In genomic region chr2:150650511-150651074, GRCm38 (mm10) we compare ENCODE assay signal across 10 mouse cellular contexts. TPM values are rescaled to one million over a fixed set of nuclear protein-coding genes. Genes with fewer than 3 reads are reported as not detected.
DNase-seq lines count a peak whose midpoint lies in the region; ATAC-seq and TF ChIP-seq lines count a peak whose summit lies in the region.
"Had no signal": no experiment of that assay in that cellular context is flagged by ENCODE, and none has a peak within 500 bp of the region (broad histone marks: within the 10 kb centered on the region; RNA-seq: fewer than 3 reads in every experiment).

No protein-coding gene starts in this region.

- peak; percentile 51; the same call in 1 of the 2 replicates for ATAC-seq in kidney, embryonic 15.5 days (replicated peaks; ENCODE audit: low FRiP score)
- ATAC-seq in embryonic facial prominence, embryonic 12.5 days (ENCODE audit: insufficient number of reproducible peaks, insufficient read depth, low FRiP score, low TSS enrichment): peak; percentile 74; the same call in 1 of the 2 replicates
- ATAC-seq in limb, embryonic 12.5 days (ENCODE audit: insufficient number of reproducible peaks, insufficient read depth, low FRiP score, low TSS enrichment, low read depth): peak; percentile 54; the same call in 1 of the 2 replicates

- H3K4me1 ChIP-seq in kidney, embryonic 15.5 days: peaks cover 9% of the 10 kb centered on the region
- H3K4me1 ChIP-seq in embryonic facial prominence, embryonic 12.5 days: peaks cover 8% of the 10 kb centered on the region; the same call in 1 of the 2 replicates
- H3K4me1 ChIP-seq in limb, embryonic 12.5 days (replicated peaks): peaks cover 14% of the 10 kb centered on the region
- H3K4me1 ChIP-seq in olfactory bulb, adult 2 months (ENCODE audit: control insufficient read depth, insufficient read depth, low read length): peaks cover 26% of the 10 kb centered on the region
- H3K4me1 ChIP-seq in cerebellum, adult 2 months (ENCODE audit: control insufficient read depth, insufficient read depth, low read length): no peaks in the 10 kb centered on the region

- H3K9me3 ChIP-seq in kidney, embryonic 15.5 days (replicated peaks): no peaks in the 10 kb centered on the region
- H3K9me3 ChIP-seq in embryonic facial prominence, embryonic 12.5 days: no peaks in the 10 kb centered on the region
- no peaks in the 10 kb centered on the region for H3K9me3 ChIP-seq in limb, embryonic 12.5 days

- no peak overlapping the region for H3K4me3 ChIP-seq in kidney, embryonic 15.5 days (replicated peaks)
- H3K4me3 ChIP-seq in embryonic facial prominence, embryonic 12.5 days: no peak overlapping the region
- no peak overlapping the region for H3K4me3 ChIP-seq in limb, embryonic 12.5 days (replicated peaks)
- H3K4me3 ChIP-seq in olfactory bulb, adult 2 months (ENCODE audit: insufficient read depth, low read depth, low read length): no peak overlapping the region
- no peak overlapping the region for H3K4me3 ChIP-seq in cerebellum, adult 2 months (replicated peaks; ENCODE audit: insufficient read depth, low read depth, low read length)

- H3K36me3 ChIP-seq in kidney, embryonic 15.5 days: no peaks in the 10 kb centered on the region
- no peaks in the 10 kb centered on the region for H3K36me3 ChIP-seq in embryonic facial prominence, embryonic 12.5 days
- no peaks in the 10 kb centered on the region for H3K36me3 ChIP-seq in limb, embryonic 12.5 days

- no peak for DNase-seq in kidney, adult 18-20 months
- DNase-seq in frontal cortex, adult 2 months (ENCODE audit: extremely low spot score in 1 of 2, low spot score in 1 of 2): no peak
- DNase-seq in layer of hippocampus, postnatal 14 days (ENCODE audit: low spot score in 2 of 2): no peak
- DNase-seq in cerebellum, adult 2 months: no peak
- DNase-seq: gastrocnemius, postnatal 14 days had no signal

- WGBS in kidney, embryonic 15.5 days: 17% methylated on average over 7 of the region's 7 CpGs
- WGBS in embryonic facial prominence, embryonic 12.5 days: 8% methylated on average over 7 of the region's 7 CpGs
- 8% methylated on average over 7 of the region's 7 CpGs for WGBS in limb, embryonic 12.5 days
- WGBS in olfactory bulb, adult 2 months: 42% methylated on average over 7 of the region's 7 CpGs
- 36% methylated on average over 7 of the region's 7 CpGs for WGBS in cerebellum, adult 2 months

- no peak overlapping the region for H3K27ac ChIP-seq in kidney, embryonic 15.5 days
- H3K27ac ChIP-seq in embryonic facial prominence, embryonic 12.5 days: peak overlapping the region; percentile 57; the same call in 1 of the 2 replicates
- peak overlapping the region; percentile 35; the same call in 1 of the 2 replicates for H3K27ac ChIP-seq in limb, embryonic 12.5 days
- H3K27ac ChIP-seq in olfactory bulb, adult 2 months (ENCODE audit: insufficient read depth, low read depth, low read length): 0 out of 2 replicates have a peak overlapping the region, but pooled peaks have one; percentile 26
- no peak overlapping the region for H3K27ac ChIP-seq in cerebellum, adult 2 months (ENCODE audit: insufficient read depth, low read length)

- H3K4me2 ChIP-seq in kidney, embryonic 15.5 days: no peak overlapping the region
- no peak overlapping the region for H3K4me2 ChIP-seq in embryonic facial prominence, embryonic 12.5 days (replicated peaks)
- H3K4me2 ChIP-seq in limb, embryonic 12.5 days: no peak overlapping the region

- no peak for TF ChIP-seq CTCF in olfactory bulb, adult 2 months (IDR thresholded peaks at IDR 0.05; ENCODE audit: insufficient read depth, low read depth, low read length)
- no peak for TF ChIP-seq CTCF in cerebellum, adult 2 months (IDR thresholded peaks at IDR 0.05; ENCODE audit: borderline replicate concordance, insufficient read depth, low read depth, low read length)

- no peaks in the 10 kb centered on the region for H3K27me3 ChIP-seq in kidney, embryonic 15.5 days
- H3K27me3 ChIP-seq in embryonic facial prominence, embryonic 12.5 days: no peaks in the 10 kb centered on the region
- no peaks in the 10 kb centered on the region for H3K27me3 ChIP-seq in limb, embryonic 12.5 days
- H3K27me3 ChIP-seq in cerebellum, adult 2 months (ENCODE audit: control insufficient read depth, insufficient read depth, low read length): no peaks in the 10 kb centered on the region

- no peak for TF ChIP-seq POLR2A in olfactory bulb, adult 2 months (IDR thresholded peaks at IDR 0.05; ENCODE audit: insufficient read depth, low read depth, low read length)
- TF ChIP-seq POLR2A in cerebellum, adult 2 months (IDR thresholded peaks at IDR 0.05; ENCODE audit: borderline replicate concordance, insufficient read depth, low read length): no peak

- H3K9ac ChIP-seq in kidney, embryonic 15.5 days: no peak overlapping the region
- H3K9ac ChIP-seq in embryonic facial prominence, embryonic 12.5 days: no peak overlapping the region
- H3K9ac ChIP-seq in limb, embryonic 12.5 days (replicated peaks): no peak overlapping the region

RNA-seq across cellular contexts. Expression of gene Acss1, which starts 17.7 kb away (rescaled TPM):
- 9.5 and 9.9 TPM in 2 replicates for polyA plus RNA-seq in kidney, embryonic 15.5 days (2015; fragmentation: Nextera tagmentation; extraction: Ambion mirVana)
- polyA plus RNA-seq in embryonic facial prominence, embryonic 12.5 days (2016; fragmentation: Nextera tagmentation; extraction: Ambion mirVana): 7.7 and 9.4 TPM in 2 replicates
- 4.8 and 5.2 TPM in 2 replicates for polyA plus RNA-seq in limb, embryonic 12.5 days (2016; fragmentation: Nextera tagmentation; extraction: Ambion mirVana)
- polyA plus RNA-seq in olfactory bulb, adult 2 months (2012; ENCODE audit: insufficient read depth, insufficient read length, low replicate concordance, missing spikeins): not detected in 2 replicates
- polyA plus RNA-seq in frontal cortex, adult 2 months (2012; rRNA removed): 25.3 and 25.9 TPM in 2 replicates
- 10 to 100 TPM; 20.5 to 21.0 TPM for total RNA-seq in layer of hippocampus, postnatal 14 days (2021)
- polyA plus RNA-seq in cerebellum, adult 2 months (2012; rRNA removed): 15.4 and 15.7 TPM in 2 replicates

RNA-seq across cellular contexts. Expression of gene Vsx1, which starts 38.6 kb away (rescaled TPM):
- not detected in 2 replicates for polyA plus RNA-seq in kidney, embryonic 15.5 days (2015; fragmentation: Nextera tagmentation; extraction: Ambion mirVana)
- not detected in 2 replicates for polyA plus RNA-seq in embryonic facial prominence, embryonic 12.5 days (2016; fragmentation: Nextera tagmentation; extraction: Ambion mirVana)
- polyA plus RNA-seq in limb, embryonic 12.5 days (2016; fragmentation: Nextera tagmentation; extraction: Ambion mirVana): not detected in 2 replicates
- polyA plus RNA-seq in olfactory bulb, adult 2 months (2012; ENCODE audit: insufficient read depth, insufficient read length, low replicate concordance, missing spikeins): not detected in 2 replicates
- polyA plus RNA-seq in frontal cortex, adult 2 months (2012; rRNA removed): 0.15 and 0.16 TPM in 2 replicates
- total RNA-seq in layer of hippocampus, postnatal 14 days (2021): under 1 TPM; 0.09 to 0.10 TPM
- polyA plus RNA-seq in cerebellum, adult 2 months (2012; rRNA removed): 0.06 TPM in 1 of 2 replicates, not detected in the other
- total RNA-seq: gastrocnemius, postnatal 14 days; left cerebral cortex, postnatal 25 days had no signal

RNA-seq across cellular contexts. Expression of gene Apmap, which starts 42.2 kb away (rescaled TPM):
- polyA plus RNA-seq in kidney, embryonic 15.5 days (2015; fragmentation: Nextera tagmentation; extraction: Ambion mirVana): 46.0 and 47.6 TPM in 2 replicates
- 27.9 and 28.3 TPM in 2 replicates for polyA plus RNA-seq in embryonic facial prominence, embryonic 12.5 days (2016; fragmentation: Nextera tagmentation; extraction: Ambion mirVana)
- polyA plus RNA-seq in limb, embryonic 12.5 days (2016; fragmentation: Nextera tagmentation; extraction: Ambion mirVana): 23.0 and 23.2 TPM in 2 replicates
- polyA plus RNA-seq in olfactory bulb, adult 2 months (2012; ENCODE audit: insufficient read depth, insufficient read length, low replicate concordance, missing spikeins): not detected in 2 replicates
- 61.2 TPM in 2 replicates for polyA plus RNA-seq in frontal cortex, adult 2 months (2012; rRNA removed)
- total RNA-seq in layer of hippocampus, postnatal 14 days (2021): 10 to 100 TPM; 55.4 to 59.9 TPM
- polyA plus RNA-seq in cerebellum, adult 2 months (2012; rRNA removed): 83.3 and 92.0 TPM in 2 replicates

Comparison
In these comparisons a context has a peak if more than half of its experiments do, and no peak if none do; other contexts are left out.
1. H3K27ac ChIP-seq: peak in embryonic facial prominence, embryonic 12.5 days (single experiment), limb, embryonic 12.5 days (single experiment) and olfactory bulb, adult 2 months (single experiment); none in kidney, embryonic 15.5 days (single experiment) and cerebellum, adult 2 months (single experiment).
2. RNA of gene Apmap, which starts 42.2 kb away (polyA plus RNA-seq): 83.3 to 92.0 TPM in cerebellum, adult 2 months, 61.2 TPM in frontal cortex, adult 2 months, 46.0 to 47.6 TPM in kidney, embryonic 15.5 days, 27.9 to 28.3 TPM in embryonic facial prominence, embryonic 12.5 days and 23.0 to 23.2 TPM in limb, embryonic 12.5 days; not detected in olfactory bulb, adult 2 months; every median in the first group is over 10 times any median in the second.
3. Peak in every context shown above with its lines, with median percentiles within 50 percentile points of each other: ATAC-seq.